Mouse (Mus musculus): ENCODE measurements around the gene Cd55. TPM values are rescaled to one million over a fixed set of nuclear protein-coding genes. Genes with fewer than 3 reads are reported as not detected.
"Not testable (repeated sequence)": the region's sequence is repeated elsewhere in the genome, so short reads cannot be mapped to it uniquely, and the experiment has no call there.

The Cd55 gene
- polyA plus RNA-seq, 1 experiment = 20.3 TPM

GRCm38 (mm10) chr1:130462867-130463266 is 323 bp upstream of the Cd55 start:
- Histone ChIP-seq H3K4me3 (replicated peaks; ENCODE audit: control insufficient read depth, low read depth, low read length) (peak overlapping the region; percentile 88), H3K27ac (ENCODE audit: control insufficient read depth, insufficient read depth, low read depth, low read length, poor library complexity) (peak overlapping the region; percentile 96), H3K4me1 (ENCODE audit: control insufficient read depth, insufficient read depth, low read length) (no peaks in the 10 kb centered on the region; the same call in 1 of the 2 replicates)
- 30% methylated on average over 4 of the region's 4 CpGs for WGBS
- TF ChIP-seq CTCF (IDR thresholded peaks at IDR 0.05; ENCODE audit: control insufficient read depth, insufficient read depth, low read length) (no peak), POLR2A (IDR thresholded peaks at IDR 0.05; ENCODE audit: borderline replicate concordance, control insufficient read depth, low read depth, low read length) (no peak)

GRCm38 (mm10) chr1:130455111-130455510 is 7.4 kb downstream of the Cd55 start:
- WGBS = 87% methylated on average over 2 of the region's 2 CpGs
- Histone ChIP-seq H3K27ac (ENCODE audit: control insufficient read depth, insufficient read depth, low read depth, low read length, poor library complexity) (no peak overlapping the region), H3K4me3 (replicated peaks; ENCODE audit: control insufficient read depth, low read depth, low read length) (no peak overlapping the region), H3K4me1 (ENCODE audit: control insufficient read depth, insufficient read depth, low read length) (no peaks in the 10 kb centered on the region)
- TF ChIP-seq CTCF (IDR thresholded peaks at IDR 0.05; ENCODE audit: control insufficient read depth, insufficient read depth, low read length) (no peak), POLR2A (IDR thresholded peaks at IDR 0.05; ENCODE audit: borderline replicate concordance, control insufficient read depth, low read depth, low read length) (no peak)

- not testable (repeated sequence) for H3K4me3 ChIP-seq (replicated peaks; ENCODE audit: control insufficient read depth, low read depth, low read length); H3K4me1 ChIP-seq (ENCODE audit: control insufficient read depth, insufficient read depth, low read length); H3K27ac ChIP-seq (ENCODE audit: control insufficient read depth, insufficient read depth, low read depth, low read length, poor library complexity)
- whole genome bisulfite sequencing = 68% methylated on average over 1 of the region's 1 CpGs
These were observed 19.6 kb downstream of the Cd55 start for GRCm38 (mm10) chr1:130442930-130443329.

GRCm38 (mm10) chr1:130430920-130431319 is 31.6 kb downstream of the Cd55 start:
- WGBS = 63% methylated on average over 4 of the region's 4 CpGs
- no peaks in the 10 kb centered on the region; the same call in 1 of the 2 replicates for H3K4me1 ChIP-seq (ENCODE audit: control insufficient read depth, insufficient read depth, low read length)
- no peak overlapping the region for H3K4me3 ChIP-seq (replicated peaks; ENCODE audit: control insufficient read depth, low read depth, low read length)
- TF ChIP-seq CTCF (IDR thresholded peaks at IDR 0.05; ENCODE audit: control insufficient read depth, insufficient read depth, low read length) = no peak
- TF ChIP-seq POLR2A (IDR thresholded peaks at IDR 0.05; ENCODE audit: borderline replicate concordance, control insufficient read depth, low read depth, low read length) = no peak
- H3K27ac ChIP-seq (ENCODE audit: control insufficient read depth, insufficient read depth, low read depth, low read length, poor library complexity) = no peak overlapping the region

GRCm38 (mm10) chr1:130428667-130429066 is 33.9 kb downstream of the Cd55 start:
- H3K27ac ChIP-seq (ENCODE audit: control insufficient read depth, insufficient read depth, low read depth, low read length, poor library complexity); H3K4me3 ChIP-seq (replicated peaks; ENCODE audit: control insufficient read depth, low read depth, low read length); H3K4me1 ChIP-seq (ENCODE audit: control insufficient read depth, insufficient read depth, low read length): not testable (repeated sequence)

GRCm38 (mm10) chr1:130427175-130427853 is 35.2 kb downstream of the Cd55 start:
- WGBS = 74% methylated on average over 3 of the region's 3 CpGs
- H3K27ac ChIP-seq (ENCODE audit: control insufficient read depth, insufficient read depth, low read depth, low read length, poor library complexity); H3K4me3 ChIP-seq (replicated peaks; ENCODE audit: control insufficient read depth, low read depth, low read length); H3K4me1 ChIP-seq (ENCODE audit: control insufficient read depth, insufficient read depth, low read length): not testable (repeated sequence)

- Histone ChIP-seq H3K4me3 (replicated peaks; ENCODE audit: control insufficient read depth, low read depth, low read length) (no peak within 1 kb of the TSS), H3K27ac (ENCODE audit: control insufficient read depth, insufficient read depth, low read depth, low read length, poor library complexity) (no peak within 1 kb of the TSS), H3K4me1 (ENCODE audit: control insufficient read depth, insufficient read depth, low read length) (no peaks in the 10 kb centered on the region)
- no peak for TF ChIP-seq POLR2A (IDR thresholded peaks at IDR 0.05; ENCODE audit: borderline replicate concordance, control insufficient read depth, low read depth, low read length)
- TF ChIP-seq CTCF (IDR thresholded peaks at IDR 0.05; ENCODE audit: control insufficient read depth, insufficient read depth, low read length) = no peak
- WGBS = 83% methylated on average over 18 of the region's 18 CpGs
These were observed 39.9 kb downstream of the Cd55 start, which contains the start of gene Cd55b for GRCm38 (mm10) chr1:130422664-130423111. TSS of gene Cd55b (minus strand) at chr1:130423009.

- WGBS = no CpG with 5 or more reads among the region's 6 CpGs
- H3K4me1 ChIP-seq (ENCODE audit: control insufficient read depth, insufficient read depth, low read length); H3K4me3 ChIP-seq (replicated peaks; ENCODE audit: control insufficient read depth, low read depth, low read length); H3K27ac ChIP-seq (ENCODE audit: control insufficient read depth, insufficient read depth, low read depth, low read length, poor library complexity): not testable (repeated sequence)
These were observed 40.5 kb downstream of the Cd55 start for GRCm38 (mm10) chr1:130422033-130422432.

- not testable (repeated sequence) for H3K4me1 ChIP-seq (ENCODE audit: control insufficient read depth, insufficient read depth, low read length); H3K27ac ChIP-seq (ENCODE audit: control insufficient read depth, insufficient read depth, low read depth, low read length, poor library complexity); H3K4me3 ChIP-seq (replicated peaks; ENCODE audit: control insufficient read depth, low read depth, low read length)
These were observed 65.4 kb downstream of the Cd55 start for GRCm38 (mm10) chr1:130397109-130397508.

Other genes starting within 250 kb of the Cd55 start
- not detected in 2 replicates for gene Cd55b, start 39.7 kb downstream of the Cd55 start, polyA plus RNA-seq (2011; ENCODE audit: insufficient read depth, insufficient read length, low replicate concordance, missing spikeins)
- gene Zp3r, start 166.9 kb upstream of the Cd55 start, polyA plus RNA-seq (2011; ENCODE audit: insufficient read depth, insufficient read length, low replicate concordance, missing spikeins) = 0.82 TPM in 1 of 2 replicates, not detected in the other
- 1.1 TPM in 1 of 2 replicates, not detected in the other for gene C4bp, start 198.9 kb upstream of the Cd55 start, polyA plus RNA-seq (2011; ENCODE audit: insufficient read depth, insufficient read length, low replicate concordance, missing spikeins)

Measured in bone marrow, adult 2 months (tissue).